ENCODE assay signal across 27 mouse cellular contexts in genomic region chrX:11280741-11281140, GRCm38 (mm10). TPM values are rescaled to one million over a fixed set of nuclear protein-coding genes. Genes with fewer than 3 reads are reported as not detected.
A peak's percentile ranks its signal among the peaks of the same experiment; 100 is the strongest.
DNase-seq lines count a peak whose midpoint lies in the region; ATAC-seq lines count a peak whose summit lies in the region.
"Had no signal": no experiment of that assay in that cellular context is flagged by ENCODE, and none has a peak within 500 bp of the region (broad histone marks: within the 10 kb centered on the region; RNA-seq: fewer than 3 reads in every experiment).

No protein-coding gene starts in this region.

- peak; percentile 79 for ATAC-seq in frontal cortex, adult (ENCODE audit: low TSS enrichment)
- peak; percentile 62 for ATAC-seq in common myeloid progenitor, adult 5-6 weeks (replicated peaks; ENCODE audit: low read depth, poor library complexity, severe bottlenecking)
- no peak for ATAC-seq in megakaryocyte-erythroid progenitor cell, adult 5-6 weeks (replicated peaks; ENCODE audit: low FRiP score, low TSS enrichment, poor library complexity, severe bottlenecking)
- ATAC-seq: activated CD4-positive, CD25-positive, alpha-beta regulatory T cell, adult 4 months; CD4-positive, CD25-positive, alpha-beta regulatory T cell, adult 4 months; Patski had no signal

- DNase-seq in frontal cortex, adult 2 months (ENCODE audit: extremely low spot score in 1 of 2, low spot score in 1 of 2): no peak
- DNase-seq in right cerebral cortex, adult 18-20 months: peak; percentile 3
- DNase-seq in right cerebral cortex, adult 2 months (ENCODE audit: low spot score in 2 of 2): no peak
- DNase-seq: adrenal gland, adult 2 months; adrenal gland, adult 8-10 months; adrenal gland, postnatal 10 days; adrenal gland, postnatal 14 days; adrenal gland, postnatal 25 days; adrenal gland, postnatal 36 days; B cell, adult 2 months; cerebellum, adult 11 months; cerebellum, adult 11-12 months; cerebellum, adult 18-20 months had no signal

RNA-seq across cellular contexts. Expression of gene H2al1a, which starts 18.3 kb away (rescaled TPM):
- not detected in 2 replicates for polyA plus RNA-seq in frontal cortex, adult 2 months (2012; rRNA removed)
- total RNA-seq in common myeloid progenitor, adult 5-6 weeks (2017): not detected in 2 replicates
- total RNA-seq in megakaryocyte-erythroid progenitor cell, adult 5-6 weeks (2014; fragmentation: Nextera tagmentation): not detected in 2 replicates
- not detected in 2 replicates for total RNA-seq in megakaryocyte-erythroid progenitor cell, adult 5-6 weeks (2017)
- total RNA-seq: adrenal gland, adult 18-20 months; adrenal gland, adult 2 months; adrenal gland, adult 8-10 months; adrenal gland, postnatal 10 days; adrenal gland, postnatal 14 days; adrenal gland, postnatal 25 days; adrenal gland, postnatal 36 days; adrenal gland, postnatal 4 days; CH12.LX; ES-E14; G1E; MEL had no signal
- polyA plus RNA-seq: activated CD4-positive, CD25-positive, alpha-beta regulatory T cell, adult 4 months; adrenal gland, adult 2 months; brain, embryonic 14.5 days; C2C12; CD4-positive, CD25-positive, alpha-beta regulatory T cell, adult 4 months; G1E; Patski had no signal

RNA-seq across cellular contexts. Expression of gene H2al1b, which starts 21.5 kb away (rescaled TPM):
- polyA plus RNA-seq in frontal cortex, adult 2 months (2012; rRNA removed): not detected in 2 replicates
- not detected in 2 replicates for total RNA-seq in common myeloid progenitor, adult 5-6 weeks (2017)
- not detected in 2 replicates for total RNA-seq in megakaryocyte-erythroid progenitor cell, adult 5-6 weeks (2014; fragmentation: Nextera tagmentation)
- total RNA-seq in megakaryocyte-erythroid progenitor cell, adult 5-6 weeks (2017): not detected in 2 replicates
- total RNA-seq: adrenal gland, adult 18-20 months; adrenal gland, adult 2 months; adrenal gland, adult 8-10 months; adrenal gland, postnatal 10 days; adrenal gland, postnatal 14 days; adrenal gland, postnatal 25 days; adrenal gland, postnatal 36 days; adrenal gland, postnatal 4 days; CH12.LX; ES-E14; G1E; MEL had no signal
- polyA plus RNA-seq: activated CD4-positive, CD25-positive, alpha-beta regulatory T cell, adult 4 months; adrenal gland, adult 2 months; brain, embryonic 14.5 days; C2C12; CD4-positive, CD25-positive, alpha-beta regulatory T cell, adult 4 months; G1E; Patski had no signal

RNA-seq across cellular contexts. Expression of gene H2al1c, which starts 24.7 kb away (rescaled TPM):
- polyA plus RNA-seq in frontal cortex, adult 2 months (2012; rRNA removed): not detected in 2 replicates
- not detected in 2 replicates for total RNA-seq in common myeloid progenitor, adult 5-6 weeks (2017)
- total RNA-seq in megakaryocyte-erythroid progenitor cell, adult 5-6 weeks (2014; fragmentation: Nextera tagmentation): not detected in 2 replicates
- not detected in 2 replicates for total RNA-seq in megakaryocyte-erythroid progenitor cell, adult 5-6 weeks (2017)
- total RNA-seq: adrenal gland, adult 18-20 months; adrenal gland, adult 2 months; adrenal gland, adult 8-10 months; adrenal gland, postnatal 10 days; adrenal gland, postnatal 14 days; adrenal gland, postnatal 25 days; adrenal gland, postnatal 36 days; adrenal gland, postnatal 4 days; CH12.LX; ES-E14; G1E; MEL had no signal
- polyA plus RNA-seq: activated CD4-positive, CD25-positive, alpha-beta regulatory T cell, adult 4 months; adrenal gland, adult 2 months; brain, embryonic 14.5 days; C2C12; CD4-positive, CD25-positive, alpha-beta regulatory T cell, adult 4 months; G1E; Patski had no signal

RNA-seq across cellular contexts. Expression of gene H2al1d, which starts 27.9 kb away (rescaled TPM):
- not detected in 2 replicates for polyA plus RNA-seq in frontal cortex, adult 2 months (2012; rRNA removed)
- not detected in 2 replicates for total RNA-seq in common myeloid progenitor, adult 5-6 weeks (2017)
- total RNA-seq in megakaryocyte-erythroid progenitor cell, adult 5-6 weeks (2014; fragmentation: Nextera tagmentation): not detected in 2 replicates
- not detected in 2 replicates for total RNA-seq in megakaryocyte-erythroid progenitor cell, adult 5-6 weeks (2017)
- total RNA-seq: adrenal gland, adult 18-20 months; adrenal gland, adult 2 months; adrenal gland, adult 8-10 months; adrenal gland, postnatal 10 days; adrenal gland, postnatal 14 days; adrenal gland, postnatal 25 days; adrenal gland, postnatal 36 days; adrenal gland, postnatal 4 days; CH12.LX; ES-E14; G1E; MEL had no signal
- polyA plus RNA-seq: activated CD4-positive, CD25-positive, alpha-beta regulatory T cell, adult 4 months; adrenal gland, adult 2 months; brain, embryonic 14.5 days; C2C12; CD4-positive, CD25-positive, alpha-beta regulatory T cell, adult 4 months; G1E; Patski had no signal

RNA-seq across cellular contexts. Expression of gene H2al1e, which starts 31.0 kb away (rescaled TPM):
- not detected in 2 replicates for polyA plus RNA-seq in frontal cortex, adult 2 months (2012; rRNA removed)
- not detected in 2 replicates for total RNA-seq in common myeloid progenitor, adult 5-6 weeks (2017)
- not detected in 2 replicates for total RNA-seq in megakaryocyte-erythroid progenitor cell, adult 5-6 weeks (2014; fragmentation: Nextera tagmentation)
- total RNA-seq in megakaryocyte-erythroid progenitor cell, adult 5-6 weeks (2017): not detected in 2 replicates
- total RNA-seq: adrenal gland, adult 18-20 months; adrenal gland, adult 2 months; adrenal gland, adult 8-10 months; adrenal gland, postnatal 10 days; adrenal gland, postnatal 14 days; adrenal gland, postnatal 25 days; adrenal gland, postnatal 36 days; adrenal gland, postnatal 4 days; CH12.LX; ES-E14; G1E; MEL had no signal
- polyA plus RNA-seq: activated CD4-positive, CD25-positive, alpha-beta regulatory T cell, adult 4 months; adrenal gland, adult 2 months; brain, embryonic 14.5 days; C2C12; CD4-positive, CD25-positive, alpha-beta regulatory T cell, adult 4 months; G1E; Patski had no signal
